Mouse (Mus musculus) midbrain, postnatal 0 days (tissue): ENCODE measurements around the gene Prph2. TPM values are rescaled to one million over a fixed set of nuclear protein-coding genes. Genes with fewer than 3 reads are reported as not detected.

Experiments
- ATAC-seq: fragments of 200-750 bp; cut with Nextera tagmentation; 2 replicates; pipeline ENCODE4 v1.8.0; 2017; ENCODE audit warnings: moderate number of reproducible peaks, mild to moderate bottlenecking, moderate TSS enrichment, moderate library complexity; ENCODE audit not compliant: low FRiP score
- DNase-seq: peaks from one replicate; pipeline ENCODE4 v3.0.0-alpha.2; 2015; ENCODE audit warnings: low spot score
- H3K27ac ChIP-seq: fragments of 300-500 bp; sonication (generic); 2 replicates; pipeline ENCODE4 v1.5.1; 2014; ENCODE audit warnings: low read depth, mild to moderate bottlenecking, low read length, mixed read lengths
- H3K27me3 ChIP-seq: fragments of 300-500 bp; sonication (generic); 2 replicates; pipeline ENCODE4 v1.6.1; 2014; ENCODE audit warnings: low read length, control low read depth, mixed read lengths; ENCODE audit not compliant: insufficient read depth
- H3K36me3 ChIP-seq: fragments of 300-500 bp; sonication (generic); 2 replicates; pipeline ENCODE4 v1.6.1; 2014; ENCODE audit warnings: low read length, control low read depth, mixed read lengths; ENCODE audit not compliant: insufficient read depth
- H3K4me1 ChIP-seq: fragments of 300-500 bp; sonication (generic); 2 replicates; pipeline ENCODE4 v1.6.1; 2014; ENCODE audit warnings: mild to moderate bottlenecking, control low read depth, antibody characterized with exemption, low read length, mixed read lengths; ENCODE audit not compliant: insufficient read depth
- H3K4me2 ChIP-seq: fragments of 300-500 bp; sonication (generic); 2 replicates; pipeline ENCODE4 v1.6.1; 2014; ENCODE audit warnings: low read depth, mild to moderate bottlenecking, low read length, mixed read lengths; ENCODE audit not compliant: poor library complexity, severe bottlenecking
- H3K4me3 ChIP-seq: fragments of 300-500 bp; sonication (generic); 2 replicates; pipeline ENCODE4 v1.5.1; 2014; ENCODE audit warnings: low read depth, mild to moderate bottlenecking, low read length, moderate library complexity
- H3K9ac ChIP-seq: fragments of 300-500 bp; sonication (generic); replicated peaks from 2 replicates; pipeline ENCODE4 v1.6.1; 2014; ENCODE audit warnings: mild to moderate bottlenecking, low read length, moderate library complexity, mixed read lengths; ENCODE audit not compliant: poor library complexity, severe bottlenecking
- H3K9me3 ChIP-seq: fragments of 300-500 bp; sonication (generic); 2 replicates; pipeline ENCODE4 v1.6.1; 2016; ENCODE audit warnings: low read length, control low read depth
- CTCF ChIP-seq: IDR thresholded peaks from 2 replicates; pipeline ENCODE4 v1.5.1; 2016; ENCODE audit warnings: antibody characterized with exemption, mild to moderate bottlenecking
- WGBS: fragments of 180-500 bp; shearing (Covaris S2); extraction: QIAGEN DNeasy Blood & Tissue Kit; methylation state at CpG from one replicate; pipeline ENCODE4 v1.1.7; 2014; 5-methylcytosine and 5-hydroxymethylcytosine counted together
- polyA plus RNA-seq: library from polyadenylated mRNA; unstranded; fragments of >200 nt; fragmentation: Nextera tagmentation; extraction: Ambion mirVana; gene quantifications from 2 replicates; pipeline ENCODE4 v1.2.1, GENCODE M21; 2015
- total RNA-seq: library from RNA; depleted of rRNA; stranded (reverse); fragments of >200 nt; gene quantifications from 2 replicates; pipeline ENCODE4 v1.2.3, GENCODE M21; 2014; rRNA removed

Gene Prph2
- total and polyA plus RNA-seq, 2 experiments from 2014 or later: not detected

GRCm38 (mm10) chr17:46960216-46960615 is 50.0 kb downstream of the Prph2 start:
- Histone ChIP-seq H3K27ac (no peak overlapping the region), H3K36me3 (peaks cover 84% of the 10 kb centered on the region), H3K27me3 (no peaks in the 10 kb centered on the region), H3K9me3 (no peaks in the 10 kb centered on the region), H3K4me3 (no peak overlapping the region), H3K4me1 (no peaks in the 10 kb centered on the region), H3K4me2 (no peak overlapping the region), H3K9ac (no peak overlapping the region)
- TF ChIP-seq CTCF: no peak
- DNase-seq: no peak
- WGBS: 94% methylated on average over 10 of the region's 10 CpGs
- no peak for ATAC-seq

- Histone ChIP-seq H3K36me3 (peaks cover 86% of the 10 kb centered on the region), H3K4me3 (no peak overlapping the region), H3K9me3 (no peaks in the 10 kb centered on the region), H3K27ac (no peak overlapping the region), H3K27me3 (no peaks in the 10 kb centered on the region), H3K4me2 (no peak overlapping the region), H3K9ac (no peak overlapping the region), H3K4me1 (no peaks in the 10 kb centered on the region)
- TF ChIP-seq CTCF: no peak
- DNase-seq: no peak
- ATAC-seq: no peak
- 83% methylated on average over 3 of the region's 3 CpGs for WGBS
These were observed 51.9 kb downstream of the Prph2 start for GRCm38 (mm10) chr17:46962153-46962552.

GRCm38 (mm10) chr17:46963186-46963585 is 52.9 kb downstream of the Prph2 start:
- no peak for TF ChIP-seq CTCF
- no peak overlapping the region for H3K27ac ChIP-seq
- H3K4me1 ChIP-seq: no peaks in the 10 kb centered on the region
- H3K9ac ChIP-seq: no peak overlapping the region
- ATAC-seq (no peak), DNase-seq (peak; percentile 3)
- H3K4me2 ChIP-seq: no peak overlapping the region
- H3K36me3 ChIP-seq: peaks cover 86% of the 10 kb centered on the region
- no peak overlapping the region for H3K4me3 ChIP-seq
- H3K9me3 ChIP-seq: no peaks in the 10 kb centered on the region
- WGBS: 93% methylated on average over 13 of the region's 13 CpGs
- no peaks in the 10 kb centered on the region for H3K27me3 ChIP-seq

GRCm38 (mm10) chr17:46966892-46967291 is 56.6 kb downstream of the Prph2 start:
- WGBS: 93% methylated on average over 14 of the region's 14 CpGs
- no peak overlapping the region for H3K27ac ChIP-seq

GRCm38 (mm10) chr17:46972603-46973002 is 62.3 kb downstream of the Prph2 start:
- peaks cover 76% of the 10 kb centered on the region for H3K36me3 ChIP-seq
- no peak for TF ChIP-seq CTCF
- no peak overlapping the region for H3K4me3 ChIP-seq
- no peaks in the 10 kb centered on the region for H3K9me3 ChIP-seq
- no peak overlapping the region for H3K4me2 ChIP-seq
- no peak overlapping the region for H3K27ac ChIP-seq
- ATAC-seq (no peak), DNase-seq (no peak)
- no peaks in the 10 kb centered on the region for H3K4me1 ChIP-seq
- H3K27me3 ChIP-seq: no peaks in the 10 kb centered on the region
- WGBS: 94% methylated on average over 7 of the region's 7 CpGs
- H3K9ac ChIP-seq: no peak overlapping the region

More at GRCm38 (mm10) chr17:46966892-46967291, 56.6 kb downstream of the Prph2 start:
- no peaks in the 10 kb centered on the region for H3K27me3 ChIP-seq
- H3K4me1 ChIP-seq: no peaks in the 10 kb centered on the region
- ATAC-seq (no peak), DNase-seq (no peak)
- H3K4me3 ChIP-seq: no peak overlapping the region
- H3K9ac ChIP-seq: no peak overlapping the region
- no peak for TF ChIP-seq CTCF
- no peak overlapping the region for H3K4me2 ChIP-seq
- peaks cover 87% of the 10 kb centered on the region for H3K36me3 ChIP-seq
- H3K9me3 ChIP-seq: no peaks in the 10 kb centered on the region

Other genes starting within 250 kb of the Prph2 start
- 26.9 and 27.6 TPM in 2 replicates for gene Rrp36, start 236.1 kb upstream of the Prph2 start, total RNA-seq
- 47.1 and 52.2 TPM in 2 replicates for gene Rrp36, start 236.1 kb upstream of the Prph2 start, polyA plus RNA-seq
- 130 and 171 TPM in 2 replicates for gene Mea1, start 231.7 kb upstream of the Prph2 start, total RNA-seq
- gene Mea1, start 231.7 kb upstream of the Prph2 start, polyA plus RNA-seq: 314 and 362 TPM in 2 replicates
- gene Klhdc3, start 229.5 kb upstream of the Prph2 start, total RNA-seq: 98.7 and 99.7 TPM in 2 replicates
- gene Klhdc3, start 229.5 kb upstream of the Prph2 start, polyA plus RNA-seq: 185 and 192 TPM in 2 replicates
- 118 and 128 TPM in 2 replicates for gene Ppp2r5d, start 205.3 kb upstream of the Prph2 start, total RNA-seq
- 94.1 and 103 TPM in 2 replicates for gene Ppp2r5d, start 205.3 kb upstream of the Prph2 start, polyA plus RNA-seq
- 37.8 and 38.5 TPM in 2 replicates for gene Pex6, start 199.0 kb upstream of the Prph2 start, total RNA-seq
- 17.6 and 18.3 TPM in 2 replicates for gene Pex6, start 199.0 kb upstream of the Prph2 start, polyA plus RNA-seq
- gene Gnmt, start 181.3 kb upstream of the Prph2 start, total RNA-seq: 0.27 and 0.57 TPM in 2 replicates
- gene Gnmt, start 181.3 kb upstream of the Prph2 start, polyA plus RNA-seq: 0.88 and 1.5 TPM in 2 replicates
- gene Cnpy3, start 158.2 kb upstream of the Prph2 start, total RNA-seq: 62.0 and 74.6 TPM in 2 replicates
- 70.7 and 74.4 TPM in 2 replicates for gene Cnpy3, start 158.2 kb upstream of the Prph2 start, polyA plus RNA-seq
- gene Ptcra, start 146.7 kb upstream of the Prph2 start, total RNA-seq: not detected in 2 replicates
- gene Ptcra, start 146.7 kb upstream of the Prph2 start, polyA plus RNA-seq: 0.17 and 0.20 TPM in 2 replicates
- 39.2 and 39.3 TPM in 2 replicates for gene 2310039H08Rik, start 137.8 kb upstream of the Prph2 start, total RNA-seq
- 56.6 and 59.2 TPM in 2 replicates for gene 2310039H08Rik, start 137.8 kb upstream of the Prph2 start, polyA plus RNA-seq
- gene Rpl7l1, start 127.8 kb upstream of the Prph2 start, total RNA-seq: 42.3 and 43.2 TPM in 2 replicates
- 67.6 and 69.7 TPM in 2 replicates for gene Rpl7l1, start 127.8 kb upstream of the Prph2 start, polyA plus RNA-seq
- 31.2 and 31.6 TPM in 2 replicates for gene Bicral, start 52.0 kb upstream of the Prph2 start, total RNA-seq
- 6.5 and 7.0 TPM in 2 replicates for gene Bicral, start 52.0 kb upstream of the Prph2 start, polyA plus RNA-seq
- 43.1 and 46.3 TPM in 2 replicates for gene Tbcc, start 19.8 kb upstream of the Prph2 start, total RNA-seq
- 49.9 and 51.2 TPM in 2 replicates for gene Tbcc, start 19.8 kb upstream of the Prph2 start, polyA plus RNA-seq
- gene Ubr2, start 100.1 kb downstream of the Prph2 start, total RNA-seq: 26.0 and 33.2 TPM in 2 replicates
- gene Ubr2, start 100.1 kb downstream of the Prph2 start, polyA plus RNA-seq: 8.3 and 9.8 TPM in 2 replicates